Mouse (Mus musculus) lung, postnatal 0 days (tissue): ENCODE results near the gene Mmachc.

Source experiments
- CTCF ChIP-seq: IDR thresholded peaks from 2 replicates; pipeline ENCODE4 v1.5.1; 2016; ENCODE audit warnings: antibody characterized with exemption, mild to moderate bottlenecking
- EP300 ChIP-seq: IDR thresholded peaks from 2 replicates; pipeline ENCODE4 v1.6.1; 2016; ENCODE audit warnings: antibody characterized with exemption, mild to moderate bottlenecking, control low read depth

GRCm38 (mm10) chr4:116687041-116687440, 21.2 kb downstream of the Mmachc start:
- no peak for TF ChIP-seq CTCF
- TF ChIP-seq EP300 = no peak
